Mouse (Mus musculus) MEL (cell line): ENCODE results near the gene Npr1. TPM values are rescaled to one million over a fixed set of nuclear protein-coding genes. Genes with fewer than 3 reads are reported as not detected.

ENCODE experiments used
- DNase-seq: peaks from one replicate; pipeline ENCODE4 v3.0.0; 2011; ENCODE audit warnings: low read depth, low spot score
- H3K27ac ChIP-seq: 2 replicates; pipeline ENCODE4 v1.5.1; 2012; ENCODE audit warnings: low read depth, mild to moderate bottlenecking, control low read depth, low read length, moderate library complexity; ENCODE audit not compliant: control insufficient read depth
- H3K27me3 ChIP-seq, 2 experiments: fragments of 150-350 bp in 1 of 2; sonication (generic) in 1 of 2; 2 replicates each; pipeline ENCODE4 v1.6.1; 2012; ENCODE audit warnings: low read length in 2 of 2, mild to moderate bottlenecking in 2 of 2, improper control_type of control experiment in 1 of 2, moderate library complexity in 1 of 2; ENCODE audit not compliant: insufficient read depth in 2 of 2, control insufficient read depth in 1 of 2
- H3K36me3 ChIP-seq, 2 experiments: 2 replicates each; pipeline ENCODE4 v1.6.1; 2012 to 2014; ENCODE audit warnings: low read length in 2 of 2, improper control_type of control experiment in 1 of 2, inconsistent platforms in 1 of 2, mild to moderate bottlenecking in 1 of 2; ENCODE audit not compliant: insufficient read depth in 2 of 2, control insufficient read depth in 1 of 2
- H3K4me1 ChIP-seq, 2 experiments: fragments of 150-350 bp in 1 of 2; sonication (generic) in 1 of 2; 2 replicates each; pipeline ENCODE4 v1.6.1; 2012; ENCODE audit warnings: low read length in 2 of 2, improper control_type of control experiment in 1 of 2, mild to moderate bottlenecking in 1 of 2; ENCODE audit not compliant: insufficient read depth in 2 of 2, control insufficient read depth in 1 of 2
- H3K4me3 ChIP-seq, 2 experiments: fragments of 150-350 bp in 1 of 2; sonication (generic) in 1 of 2; 2 replicates each; pipeline ENCODE4 v1.5.1; 2012; ENCODE audit warnings: low read depth in 2 of 2, low read length in 2 of 2, mild to moderate bottlenecking in 2 of 2, moderate library complexity in 2 of 2, control low read depth in 1 of 2, improper control_type of control experiment in 1 of 2; ENCODE audit not compliant: control insufficient read depth in 1 of 2, insufficient read depth in 1 of 2
- H3K79me2 ChIP-seq: 2 replicates; pipeline ENCODE4 v1.6.1; 2012; ENCODE audit warnings: mild to moderate bottlenecking, low read length, moderate library complexity; ENCODE audit not compliant: control insufficient read depth, poor library complexity, insufficient read depth
- H3K9ac ChIP-seq: 2 replicates; pipeline ENCODE4 v1.6.1; 2012; ENCODE audit warnings: low read depth, mild to moderate bottlenecking, control low read depth, low read length, moderate library complexity; ENCODE audit not compliant: control insufficient read depth, poor library complexity, severe bottlenecking
- H3K9me3 ChIP-seq: fragments of 150-350 bp; sonication (generic); replicated peaks from 2 replicates; pipeline ENCODE4 v1.6.1; 2012; ENCODE audit warnings: mild to moderate bottlenecking, low read length, improper control_type of control experiment, moderate library complexity; ENCODE audit not compliant: insufficient read depth
- BHLHE40 ChIP-seq: IDR thresholded peaks from 2 replicates; pipeline ENCODE4 v1.6.1; 2012; ENCODE audit warnings: low read depth, mild to moderate bottlenecking, inconsistent platforms, low read length, improper control_type of control experiment, borderline replicate concordance
- CTCF ChIP-seq, 3 experiments: IDR thresholded peaks in 2 of 3; conservative IDR thresholded peaks in 1 of 3; 2 replicates each; pipeline ENCODE4 v1.5.1; 2011 to 2012; ENCODE audit warnings: low read length in 3 of 3, low read depth in 2 of 3, mild to moderate bottlenecking in 2 of 3, improper control_type of control experiment in 1 of 3, inconsistent platforms in 1 of 3, mixed read lengths in 1 of 3, moderate library complexity in 1 of 3; ENCODE audit not compliant: control insufficient read depth in 1 of 3, insufficient read depth in 1 of 3, poor library complexity in 1 of 3, severe bottlenecking in 1 of 3
- E2F4 ChIP-seq: IDR thresholded peaks from 2 replicates; pipeline ENCODE4 v1.6.1; 2011; ENCODE audit warnings: low read depth, low read length, improper control_type of control experiment, borderline replicate concordance
- ELF1 ChIP-seq: IDR thresholded peaks from 2 replicates; pipeline ENCODE4 v1.6.1; 2014; ENCODE audit warnings: low read depth, mild to moderate bottlenecking, inconsistent platforms, low read length, improper control_type of control experiment, moderate library complexity
- ETS1 ChIP-seq: IDR thresholded peaks from 2 replicates; pipeline ENCODE4 v1.6.1; 2012; ENCODE audit warnings: low read depth, mild to moderate bottlenecking, inconsistent platforms, low read length, improper control_type of control experiment, moderate library complexity
- GATA1 ChIP-seq: IDR thresholded peaks from 2 replicates; pipeline ENCODE4 v1.6.1; 2011; ENCODE audit warnings: low read depth, low read length, improper control_type of control experiment
- HCFC1 ChIP-seq: IDR thresholded peaks from 2 replicates; pipeline ENCODE4 v1.6.1; 2012; ENCODE audit warnings: low read depth, mild to moderate bottlenecking, inconsistent platforms, low read length, improper control_type of control experiment, moderate library complexity
- MXI1 ChIP-seq: IDR thresholded peaks from 2 replicates; pipeline ENCODE4 v1.6.1; 2011; ENCODE audit warnings: mild to moderate bottlenecking, low read depth, low read length, improper control_type of control experiment
- MYC ChIP-seq: IDR thresholded peaks from 2 replicates; pipeline ENCODE4 v1.6.1; 2011; ENCODE audit warnings: low read depth, mild to moderate bottlenecking, low read length, improper control_type of control experiment, moderate library complexity
- POLR2AphosphoS2 ChIP-seq: IDR thresholded peaks from 2 replicates; pipeline ENCODE4 v1.6.1; 2011; ENCODE audit warnings: low read length, improper control_type of control experiment
- RAD21 ChIP-seq: IDR thresholded peaks from 2 replicates; pipeline ENCODE4 v1.6.1; 2011; ENCODE audit warnings: mild to moderate bottlenecking, low read depth, low read length, improper control_type of control experiment
- RCOR1 ChIP-seq: IDR thresholded peaks from 2 replicates; pipeline ENCODE4 v1.6.1; 2012; ENCODE audit warnings: low read depth, mild to moderate bottlenecking, inconsistent platforms, low read length, improper control_type of control experiment
- SMC3 ChIP-seq: IDR thresholded peaks from 2 replicates; pipeline ENCODE4 v1.6.1; 2011; ENCODE audit warnings: low read depth, low read length, improper control_type of control experiment
- TAL1 ChIP-seq: IDR thresholded peaks from 2 replicates; pipeline ENCODE4 v1.6.1; 2012; ENCODE audit warnings: mild to moderate bottlenecking, inconsistent platforms, low read length, moderate library complexity, mixed read lengths
- USF2 ChIP-seq, 2 experiments: IDR thresholded peaks; 2 replicates each; pipeline ENCODE4 v1.6.1; 2011 to 2012; ENCODE audit warnings: improper control_type of control experiment in 2 of 2, low read length in 2 of 2, borderline replicate concordance in 1 of 2, inconsistent platforms in 1 of 2, low read depth in 1 of 2, mild to moderate bottlenecking in 1 of 2; ENCODE audit not compliant: insufficient read depth in 1 of 2
- ZC3H11A ChIP-seq: IDR thresholded peaks from 2 replicates; pipeline ENCODE4 v1.6.1; 2012; ENCODE audit warnings: low read depth, mild to moderate bottlenecking, inconsistent platforms, low read length, improper control_type of control experiment
- ZMIZ1 ChIP-seq: IDR thresholded peaks from 2 replicates; pipeline ENCODE4 v1.6.1; 2012; ENCODE audit warnings: low read depth, mild to moderate bottlenecking, inconsistent platforms, low read length, improper control_type of control experiment, moderate library complexity
- polyA plus RNA-seq, 2 experiments: library from polyadenylated mRNA; stranded (reverse) in 1 of 2; unstranded in 1 of 2; fragments of >175 nt in 1 of 2; fragments of >200 nt in 1 of 2; gene quantifications; 2 replicates each; pipeline versions ENCODE4 v1.2.1 to v1.2.4; 2012; ENCODE audit warnings: low replicate concordance in 2 of 2, low read depth in 1 of 2; ENCODE audit not compliant: insufficient read length in 2 of 2, insufficient read depth in 1 of 2, missing spikeins in 1 of 2
- total RNA-seq: library from RNA; depleted of rRNA; stranded (reverse); fragments of 300-350 nt; gene quantifications from 2 replicates; pipeline ENCODE4 v1.2.3, GENCODE M21; 2012

Npr1 gene
- total and polyA plus RNA-seq, 3 experiments: 0.11 TPM; not detected in 2

DNA sequence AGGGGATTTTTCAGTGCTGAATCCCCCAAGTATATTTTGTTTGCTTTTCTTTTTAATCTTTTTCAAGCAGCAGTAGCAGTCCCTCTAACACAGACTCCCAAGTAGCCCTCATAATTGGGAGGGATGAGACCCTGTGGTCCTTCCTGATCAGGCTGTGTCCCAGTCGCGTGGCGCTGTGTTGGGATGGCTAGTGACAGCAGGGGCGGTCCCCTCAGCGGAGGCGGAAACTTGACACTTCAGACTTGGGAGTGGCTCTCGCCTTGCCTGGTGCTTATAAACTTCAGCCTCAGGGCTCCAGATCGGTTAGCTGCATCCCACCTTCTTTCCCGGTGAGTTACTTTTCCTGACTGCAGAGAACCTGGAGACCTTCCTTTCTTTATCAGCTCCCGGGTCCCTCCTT, 49.0 kb upstream of the Npr1 start (continued):
- TF ChIP-seq TAL1 (no peak), E2F4 (no peak)

- Histone ChIP-seq H3K27me3 (no peaks in the 10 kb centered on the region), H3K9ac (peak within 1 kb of the TSS; percentile 70), H3K4me1 (peaks cover 0 to 17% of the 10 kb centered on the region in 2 experiments; a peak in 3 of 4 replicates), H3K9me3 (no peaks in the 10 kb centered on the region), H3K4me3 (peak within 1 kb of the TSS; percentile 64 to 84), H3K27ac (no peak within 1 kb of the TSS; the same call in 1 of the 2 replicates), H3K79me2 (peaks cover 2% of the 10 kb centered on the region), H3K36me3 (peaks cover 0 to 6% of the 10 kb centered on the region in 2 experiments; a peak in 2 of 4 replicates)
- peak; percentile 64 for DNase-seq
- TF ChIP-seq CTCF (IDR thresholded peaks at IDR 0.05 in 2 of 3, conservative IDR thresholded peaks at IDR 0.05 in 1 of 3; ENCODE audit: control insufficient read depth in 1 of 3, insufficient read depth in 1 of 3, low read depth in 2 of 3, low read length in 3 of 3, poor library complexity in 1 of 3, severe bottlenecking in 1 of 3): peak in 2 of 3 experiments; percentile 9 to 29; a peak in 2 of 6 replicates
- no peak for TF ChIP-seq ZC3H11A
- no peak for TF ChIP-seq GATA1
- TF ChIP-seq BHLHE40: no peak
- no peak for TF ChIP-seq RCOR1
- 0 out of 2 replicates have a peak, but pooled peaks have one; percentile 3 for TF ChIP-seq ELF1
These were observed 48.3 kb upstream of the Npr1 start, which contains the start of the genes S100a1 and S100a13 for GRCm38 (mm10) chr3:90513796-90514590. TSS of gene S100a1 (minus strand) at chr3:90514392. TSS of gene S100a13 (plus strand) at chr3:90514435.

DNA sequence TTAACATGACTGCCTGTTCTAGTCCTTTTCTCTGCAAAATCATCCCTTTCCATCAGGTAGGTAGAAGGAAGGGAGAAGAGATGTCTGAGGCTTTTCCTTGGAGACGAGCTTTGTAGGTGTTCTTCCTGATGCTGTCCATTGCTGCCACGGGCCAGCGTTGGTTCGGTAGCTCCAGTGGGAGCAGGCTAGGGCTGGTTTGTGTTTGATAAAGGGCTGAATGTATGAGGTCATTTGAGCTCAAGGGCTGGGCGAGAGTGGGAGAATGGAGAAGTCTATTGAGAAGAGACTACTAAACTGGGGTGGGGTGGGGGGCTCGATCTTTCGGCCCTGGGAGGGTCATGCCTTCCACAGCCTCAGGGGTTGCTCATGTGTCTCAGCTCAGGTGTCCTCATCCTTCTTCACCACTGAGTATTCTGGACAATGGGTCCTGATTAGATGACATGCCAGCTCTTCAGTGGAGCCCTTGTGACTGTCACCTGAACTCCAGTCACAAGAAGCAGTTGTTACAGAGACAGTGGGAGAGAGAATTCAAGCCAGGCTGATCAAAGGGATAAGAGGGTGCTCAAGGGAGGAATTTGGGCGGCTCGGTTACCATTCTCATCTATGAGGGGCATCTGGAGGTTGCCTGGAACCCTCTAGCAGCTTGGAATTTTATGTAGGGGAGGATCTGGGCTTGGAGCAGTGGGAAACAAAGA, 47.4 kb upstream of the Npr1 start:
- Histone ChIP-seq H3K4me1 (peaks cover 0 to 17% of the 10 kb centered on the region in 2 experiments; a peak in 3 of 4 replicates), H3K27ac (no peak overlapping the region)
- no peak for TF ChIP-seq TAL1
- no peak for TF ChIP-seq SMC3
- no peak for TF ChIP-seq RAD21
- no peak for TF ChIP-seq MXI1
- no peak for TF ChIP-seq ETS1
- no peak for TF ChIP-seq GATA1
- TF ChIP-seq ELF1: no peak
- no peak for TF ChIP-seq MYC
- no peak for TF ChIP-seq ZMIZ1
- no peak for TF ChIP-seq POLR2AphosphoS2
- no peak for TF ChIP-seq E2F4
- TF ChIP-seq HCFC1: no peak
- no peak for TF ChIP-seq USF2 (IDR thresholded peaks at IDR 0.05; ENCODE audit: borderline replicate concordance in 1 of 2, insufficient read depth in 1 of 2, low read depth in 1 of 2, low read length in 2 of 2)
- TF ChIP-seq, all 39 proteins: peak for 0

More for the DNA sequence above, 47.4 kb upstream of the Npr1 start:
- no peak for DNase-seq
- peaks cover 11% of the 10 kb centered on the region for H3K79me2 ChIP-seq
- peaks cover 0 to 6% of the 10 kb centered on the region in 2 experiments; a peak in 2 of 4 replicates for H3K36me3 ChIP-seq
- no peak overlapping the region for H3K9ac ChIP-seq
- no peaks in the 10 kb centered on the region for H3K9me3 ChIP-seq
- H3K4me3 ChIP-seq: no peak overlapping the region
- H3K27me3 ChIP-seq: no peaks in the 10 kb centered on the region
